Mouse (Mus musculus): ENCODE data around the gene Majin. TPM values are rescaled to one million over a fixed set of nuclear protein-coding genes. Genes with fewer than 3 reads are reported as not detected.

Majin gene
- total RNA-seq, 2 experiments from 2014 or later = not detected

DNA sequence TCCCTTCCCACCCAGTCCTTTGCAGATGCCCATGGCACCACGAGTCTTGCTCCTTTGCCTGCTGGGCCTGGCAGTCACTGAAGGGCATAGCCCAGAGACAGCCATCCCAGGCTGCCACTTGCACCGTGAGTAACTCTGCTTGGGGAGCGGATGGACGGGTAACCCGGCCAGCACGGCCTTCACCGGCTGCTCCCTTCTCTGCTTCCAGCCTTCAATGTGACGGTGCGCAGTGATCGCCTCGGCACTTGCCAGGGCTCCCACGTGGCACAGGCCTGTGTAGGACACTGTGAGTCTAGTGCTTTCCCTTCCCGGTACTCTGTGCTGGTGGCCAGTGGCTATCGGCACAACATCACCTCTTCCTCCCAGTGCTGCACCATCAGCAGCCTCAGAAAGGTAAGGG, 42.6 kb downstream of the Majin start:
- intact Hi-C loops (cut with DNase I) = no loop called here
- no peak for DNase-seq

DNA sequence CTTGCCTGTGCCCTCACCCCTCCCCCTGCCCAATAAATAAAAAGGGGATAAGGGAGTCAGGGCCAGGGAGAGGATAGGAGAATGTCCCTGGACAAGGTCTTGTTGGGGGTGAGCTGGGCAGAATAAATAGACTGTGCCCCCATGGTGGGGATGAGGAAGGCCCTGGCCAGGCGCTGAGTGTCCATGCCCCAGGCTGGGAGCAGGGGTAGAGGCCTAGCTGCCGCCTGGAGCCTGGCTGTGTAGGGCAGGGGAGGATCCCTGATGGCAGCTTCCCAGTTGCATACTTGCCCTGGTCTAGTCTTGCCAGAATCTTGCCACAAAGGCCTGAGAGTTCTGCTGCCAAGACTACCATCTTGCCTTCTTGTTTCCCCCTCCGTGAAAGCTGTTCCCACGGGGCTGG, 43.7 kb downstream of the Majin start:
- intact Hi-C loops (cut with DNase I) = no loop called here
- no peak for DNase-seq

DNA sequence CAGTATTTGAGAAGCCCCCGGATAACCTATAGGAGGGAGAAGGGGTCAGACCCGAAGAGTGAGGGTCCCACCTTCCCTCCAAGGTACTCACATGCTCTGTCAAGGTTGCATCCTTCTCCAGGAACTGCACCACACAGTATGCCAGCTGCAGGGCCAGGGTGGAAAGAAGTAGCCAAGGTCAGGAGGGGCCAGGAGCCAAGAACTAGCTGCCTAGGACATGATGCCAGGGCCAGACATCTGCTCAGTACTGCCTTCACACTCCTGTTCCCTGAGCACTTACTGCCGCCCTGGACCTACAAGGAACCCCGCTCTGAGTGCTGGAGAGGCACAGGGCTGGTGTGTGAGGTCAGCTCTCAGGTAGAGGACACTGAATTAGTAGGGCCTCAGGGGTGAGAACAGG, 46.2 kb downstream of the Majin start:
- DNase-seq = peak; percentile 31
- intact Hi-C loops (cut with DNase I) = no loop called here

DNA sequence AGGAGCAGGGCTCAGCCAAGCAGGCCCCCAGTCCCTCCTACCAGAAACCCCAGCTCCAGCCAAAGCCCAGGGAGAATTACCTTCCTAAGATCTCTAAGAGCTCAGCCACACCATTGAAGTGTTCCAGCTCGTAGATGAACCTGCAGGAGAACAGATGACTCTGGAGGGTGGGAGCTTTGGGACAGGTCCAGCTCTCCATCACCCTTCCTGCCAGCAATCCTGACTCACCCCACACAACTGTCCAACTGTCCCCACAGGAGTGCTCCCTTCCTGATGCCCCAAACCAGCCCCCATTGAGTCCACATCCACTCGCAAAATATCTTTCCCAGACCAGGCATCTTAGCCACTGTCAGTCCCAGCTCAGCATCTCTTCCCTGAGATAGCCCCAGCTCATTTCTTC, 46.8 kb downstream of the Majin start:
- DNase-seq = no peak
- intact Hi-C loops (cut with DNase I) = no loop called here

DNA sequence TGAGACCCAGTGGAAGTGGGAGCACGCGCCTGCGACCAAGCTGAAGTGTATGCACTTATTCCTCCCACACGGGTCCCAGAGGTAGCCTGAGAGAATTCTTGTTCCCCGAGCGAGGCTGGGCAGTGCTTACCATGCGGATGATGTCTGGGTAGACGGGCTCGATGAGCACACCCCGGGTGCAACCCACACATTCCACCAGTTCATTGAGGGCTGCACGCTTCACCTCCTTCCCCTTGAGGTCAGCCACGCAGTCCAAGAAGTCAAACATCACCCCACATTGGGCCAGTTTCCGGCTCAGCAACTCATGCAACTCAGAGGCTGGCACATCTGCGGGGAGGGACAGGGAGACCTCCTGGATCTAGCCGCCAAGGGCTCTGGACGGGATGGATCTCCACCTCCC, 49.5 kb downstream of the Majin start:
- intact Hi-C loops (cut with DNase I) = no loop called here
- DNase-seq = no peak

DNA sequence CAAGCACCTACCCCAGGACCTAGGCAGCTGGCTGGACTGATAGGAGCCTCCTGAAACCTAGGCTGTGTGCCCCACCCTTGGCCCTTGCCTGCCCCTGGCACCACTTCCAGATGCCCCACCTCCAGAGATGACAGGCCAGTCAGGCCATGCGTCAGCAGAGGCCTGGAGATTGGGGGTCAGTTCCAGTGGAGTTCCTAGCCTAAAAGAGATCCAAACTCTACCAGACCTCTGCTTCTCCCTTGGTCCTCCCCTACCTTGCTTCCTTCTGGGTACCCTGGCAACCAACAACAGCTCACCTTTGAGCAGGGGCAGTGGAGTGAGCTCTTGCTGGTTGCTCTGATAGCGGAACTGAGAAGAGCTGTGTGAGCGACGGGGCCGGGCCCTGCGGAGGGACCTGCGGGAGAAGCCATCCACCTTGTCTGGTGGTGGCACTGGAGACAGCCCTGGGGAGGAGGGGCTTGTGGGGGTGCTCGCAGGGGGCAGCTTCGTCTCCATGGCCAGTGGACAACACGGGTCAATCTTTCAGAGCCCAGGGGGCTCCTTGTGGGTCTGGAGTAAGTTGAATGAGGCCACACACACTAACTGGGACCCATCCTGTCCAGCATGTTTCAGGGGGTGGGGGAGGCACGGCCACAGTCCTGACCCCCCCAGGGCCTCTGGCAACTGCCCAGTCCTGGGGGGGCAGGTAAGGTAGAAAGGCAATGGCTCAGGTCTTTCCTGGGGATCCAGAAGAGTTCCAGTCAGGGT, 50.3 kb downstream of the Majin start:
- intact Hi-C loops (cut with DNase I) = no loop called here
- DNase-seq = no peak

GRCm38 (mm10) chr19:6235084-6236052, 51.2 kb downstream of the Majin start, which contains the start of gene Ppp2r5b:
Ppp2r5b (minus strand) TSS chr19:6235872.
- intact Hi-C loops (cut with DNase I) = no loop called here
- peak; percentile 96 for DNase-seq

- intact Hi-C loops (cut with DNase I) = no loop called here
- DNase-seq = peak; percentile 96
These were observed 51.9 kb downstream of the Majin start for GRCm38 (mm10) chr19:6236053-6236441.

DNA sequence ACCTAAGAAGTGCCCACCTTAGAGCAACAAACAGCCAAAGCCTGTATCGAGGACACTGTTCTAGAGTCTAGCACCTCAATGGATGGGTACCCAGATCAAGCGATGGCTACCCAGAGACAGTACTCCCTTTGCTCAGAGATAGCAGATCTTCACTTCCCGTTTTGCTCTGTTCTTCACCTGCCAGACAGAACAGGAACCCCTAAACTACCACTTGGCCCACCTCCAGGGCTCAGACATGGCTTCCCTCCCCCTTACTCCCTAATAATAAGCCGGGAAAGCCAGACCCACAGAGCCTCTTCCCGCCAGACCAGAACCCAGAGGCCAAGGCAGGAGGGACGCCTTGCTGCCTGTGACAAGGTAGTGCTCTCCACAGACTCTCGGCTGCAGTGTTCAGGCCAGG, 52.7 kb downstream of the Majin start:
- no peak for DNase-seq
- intact Hi-C loops (cut with DNase I) = no loop called here

DNA sequence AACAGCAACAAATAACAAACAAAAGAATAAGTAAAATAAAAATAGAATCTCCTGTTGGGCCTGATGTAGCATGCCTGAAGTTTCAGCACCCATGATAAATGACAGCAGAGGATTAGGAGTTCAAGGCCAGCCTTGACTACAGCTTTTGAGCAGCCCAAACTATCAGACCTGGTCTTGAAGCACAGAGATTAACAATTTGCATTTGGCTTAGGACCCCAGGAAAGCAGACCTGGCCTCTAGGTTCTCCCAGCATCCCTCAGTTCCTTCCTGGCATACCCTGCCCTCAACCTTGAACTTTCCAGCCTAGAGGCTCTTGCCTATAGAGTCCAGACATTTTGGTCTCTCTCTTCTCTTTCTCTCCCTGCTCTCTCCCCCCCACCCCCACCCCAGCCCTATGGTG, 54.6 kb downstream of the Majin start:
- intact Hi-C loops (cut with DNase I) = no loop called here

GRCm38 (mm10) chr19:6240136-6240535, 55.9 kb downstream of the Majin start:
- intact Hi-C loops (cut with DNase I) = no loop called here
- DNase-seq = no peak

More for the DNA sequence above, 54.6 kb downstream of the Majin start:
- no peak for DNase-seq

- intact Hi-C loops (cut with DNase I) = no loop called here
- no peak for DNase-seq
These were observed 56.5 kb downstream of the Majin start for GRCm38 (mm10) chr19:6240725-6241124.

DNA sequence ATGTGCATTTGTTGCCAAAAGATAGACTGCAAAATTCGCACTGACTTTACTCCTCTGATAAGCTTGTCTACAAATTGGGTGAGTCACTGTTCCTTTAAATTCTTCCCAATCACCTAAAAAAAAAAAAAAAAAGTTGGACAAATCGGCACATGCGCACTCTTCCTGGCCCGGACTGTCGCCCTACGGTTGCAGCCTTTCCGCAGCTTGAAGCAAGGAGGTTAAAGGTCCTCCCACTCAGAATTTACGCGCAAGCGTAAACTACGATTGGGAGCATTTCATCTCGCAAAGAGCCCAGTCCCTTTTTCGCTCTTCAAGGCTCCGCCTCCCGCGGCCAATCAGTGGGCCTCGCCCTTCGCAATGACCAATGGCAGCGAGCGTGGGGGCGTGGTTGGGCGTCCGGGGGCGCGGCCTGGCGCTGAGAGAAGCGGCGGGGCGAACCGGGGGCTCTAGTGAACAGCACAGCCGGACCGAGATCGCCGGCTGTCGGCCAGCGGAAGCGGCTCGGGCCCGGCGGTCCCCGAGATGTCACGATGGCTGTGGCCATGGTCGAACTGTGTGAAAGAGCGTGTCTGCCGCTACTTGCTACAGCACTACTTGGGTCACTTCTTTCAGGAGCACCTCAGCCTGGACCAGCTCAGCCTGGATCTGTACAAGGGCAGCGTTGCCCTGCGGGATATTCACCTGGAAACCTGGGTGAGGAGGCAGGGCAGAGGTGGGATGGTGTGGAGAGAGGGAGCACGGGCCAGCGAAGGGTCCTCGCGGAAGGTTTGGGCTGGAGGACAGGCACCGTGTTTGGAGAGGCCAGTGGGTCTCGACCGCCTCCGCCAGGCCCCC, 57.3 kb downstream of the Majin start, which contains the start of gene Atg2a:
TSS of gene Atg2a (plus strand) at position 395 of the 834 bp plus-strand sequence.
- intact Hi-C loops (cut with DNase I) = no loop called here
- DNase-seq = peak; percentile 98

DNA sequence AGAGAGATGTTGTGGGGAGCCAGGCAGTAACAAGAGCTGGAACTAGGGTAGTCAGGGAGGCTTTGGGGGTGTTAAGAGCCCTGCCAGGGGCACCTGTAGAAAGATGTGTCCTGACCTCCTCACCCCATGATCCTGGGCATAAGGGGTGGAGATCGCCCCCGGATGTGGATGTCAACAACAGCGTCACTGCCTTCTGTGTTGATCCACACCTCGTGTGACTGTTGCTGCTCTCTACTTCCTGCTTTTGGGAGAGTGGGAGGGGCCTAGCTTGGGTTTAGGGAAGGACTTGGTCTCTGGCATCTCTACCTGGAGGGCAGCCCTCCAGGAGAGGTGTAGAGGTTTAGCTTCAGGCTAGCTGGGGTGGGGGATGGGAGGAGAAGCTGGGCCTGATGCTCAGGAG, 58.1 kb downstream of the Majin start:
- DNase-seq = peak; percentile 41
- intact Hi-C loops (cut with DNase I) = no loop called here

- DNase-seq = no peak
- intact Hi-C loops (cut with DNase I) = no loop called here
These were observed 59.0 kb downstream of the Majin start for GRCm38 (mm10) chr19:6243226-6243625.

DNA sequence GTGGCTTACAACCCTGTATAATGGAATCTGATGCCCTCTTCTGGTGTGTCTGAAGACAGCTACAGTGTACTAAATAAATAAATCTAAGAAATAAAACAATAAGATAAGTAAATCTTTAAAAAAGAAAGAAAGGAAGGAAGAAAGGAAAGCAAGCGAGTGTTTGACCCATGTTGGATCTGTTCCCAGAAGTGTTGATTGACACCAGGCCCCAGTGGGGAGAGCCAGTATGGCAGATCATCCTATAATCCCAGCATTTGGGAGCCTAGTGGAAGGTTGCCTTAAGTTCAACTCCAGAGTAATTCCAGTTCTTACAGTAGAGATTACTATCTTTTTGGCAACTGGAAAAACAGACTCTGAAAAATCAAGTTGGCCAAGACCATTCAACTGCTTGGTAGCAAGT, 61.6 kb downstream of the Majin start:
- intact Hi-C loops (cut with DNase I) = loop anchor here (5.0 kb wide), 1 partner anchor 701 kb away; no protein-coding TSS in a partner anchor
- no peak for DNase-seq

- intact Hi-C loops (cut with DNase I) = loop anchor here (5.0 kb wide), 1 partner anchor 700 kb away; no protein-coding TSS in a partner anchor
- DNase-seq = no peak
These were observed 63.5 kb downstream of the Majin start for GRCm38 (mm10) chr19:6247526-6248300.

DNA sequence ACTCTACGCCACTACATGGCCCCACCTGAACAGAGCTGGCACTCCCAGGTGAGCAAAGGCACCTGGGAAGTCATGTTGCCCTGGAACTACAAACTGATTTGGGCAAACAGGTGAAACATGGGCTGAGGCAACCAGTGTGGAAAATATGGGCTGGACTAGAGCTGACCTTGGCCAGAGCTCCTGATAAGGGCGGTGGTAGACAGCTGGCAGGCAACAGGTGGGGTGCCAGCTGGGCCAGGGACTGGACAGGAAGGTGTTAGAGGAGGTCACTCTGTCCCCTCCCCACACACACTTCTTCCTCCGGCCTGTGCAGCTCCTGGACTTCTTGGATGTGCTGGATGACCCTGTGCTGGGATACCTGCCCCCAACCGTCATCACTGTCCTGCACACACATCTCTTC, 68.8 kb downstream of the Majin start:
- DNase-seq = no peak
- intact Hi-C loops (cut with DNase I) = no loop called here

GRCm38 (mm10) chr19:6260428-6260827, 76.2 kb downstream of the Majin start:
- DNase-seq = peak; percentile 48
- intact Hi-C loops (cut with DNase I) = no loop called here

GRCm38 (mm10) chr19:6260946-6261345, 76.8 kb downstream of the Majin start:
- intact Hi-C loops (cut with DNase I) = no loop called here
- DNase-seq = no peak
